Mouse (Mus musculus) liver, embryonic 16.5 days (tissue): ENCODE measurements at regions not wholly inside any gene's neighbourhood (a gene's known extent, or its start where the extent isn't known, plus 50 kb on each side); places are given as distances from the start of the nearest gene placed in this dataset.

Experiments used
- ATAC-seq: fragments of 200-750 bp; cut with Nextera tagmentation; 2 replicates; pipeline ENCODE4 v1.8.0; 2017; ENCODE audit warnings: low read depth, mild to moderate bottlenecking, moderate number of reproducible peaks, moderate library complexity
- H3K27ac ChIP-seq: fragments of 300-500 bp; sonication (generic); 2 replicates; pipeline ENCODE4 v1.5.1; 2014; ENCODE audit warnings: mild to moderate bottlenecking, low read length
- H3K27me3 ChIP-seq: fragments of 300-500 bp; sonication (generic); 2 replicates; pipeline ENCODE4 v1.6.1; 2014; ENCODE audit warnings: low read depth, low read length, mixed read lengths; ENCODE audit not compliant: control insufficient read depth, insufficient read depth
- H3K36me3 ChIP-seq: fragments of 300-500 bp; sonication (generic); 2 replicates; pipeline ENCODE4 v1.6.1; 2014; ENCODE audit warnings: mild to moderate bottlenecking; ENCODE audit not compliant: control insufficient read depth, insufficient read depth
- H3K4me1 ChIP-seq: fragments of 300-500 bp; sonication (generic); 2 replicates; pipeline ENCODE4 v1.6.1; 2014; ENCODE audit warnings: low read depth, low read length, mixed read lengths; ENCODE audit not compliant: control insufficient read depth
- H3K4me2 ChIP-seq: fragments of 300-500 bp; sonication (generic); 2 replicates; pipeline ENCODE4 v1.6.1; 2014; ENCODE audit warnings: low read depth, low read length, mixed read lengths
- H3K4me3 ChIP-seq: fragments of 300-500 bp; sonication (generic); 2 replicates; pipeline ENCODE4 v1.5.1; 2014; ENCODE audit warnings: low read depth, mild to moderate bottlenecking, low read length
- H3K9ac ChIP-seq: fragments of 300-500 bp; sonication (generic); 2 replicates; pipeline ENCODE4 v1.6.1; 2014; ENCODE audit warnings: low read depth, low read length
- H3K9me3 ChIP-seq: fragments of 300-500 bp; sonication (generic); replicated peaks from 2 replicates; pipeline ENCODE4 v1.6.1; 2016; ENCODE audit warnings: low read length; ENCODE audit not compliant: control insufficient read depth
- WGBS: fragments of 180-500 bp; shearing (Covaris S2); extraction: QIAGEN DNeasy Blood & Tissue Kit; methylation state at CpG from one replicate; pipeline ENCODE4 v1.1.7; 2014; ENCODE audit not compliant: insufficient replicate concordance; 5-methylcytosine and 5-hydroxymethylcytosine counted together

- H3K4me3 ChIP-seq = no peak overlapping the region
- H3K9me3 ChIP-seq = no peaks in the 10 kb centered on the region
- no peak overlapping the region for H3K27ac ChIP-seq
- H3K9ac ChIP-seq = no peak overlapping the region
- no peaks in the 10 kb centered on the region for H3K27me3 ChIP-seq
- 67% methylated on average over 11 of the region's 11 CpGs for WGBS
- no peak overlapping the region for H3K4me2 ChIP-seq
- H3K4me1 ChIP-seq = no peaks in the 10 kb centered on the region
- no peak for ATAC-seq
- no peaks in the 10 kb centered on the region for H3K36me3 ChIP-seq
Observed at GRCm38 (mm10) chr1:75839551-75840223, 293.6 kb downstream of the Slc4a3 start.

- WGBS = 78% methylated on average over 4 of the region's 4 CpGs
- H3K36me3 ChIP-seq = no peaks in the 10 kb centered on the region
- ATAC-seq = no peak
- no peak overlapping the region for H3K9ac ChIP-seq
- H3K4me1 ChIP-seq = no peaks in the 10 kb centered on the region
- no peak overlapping the region for H3K4me3 ChIP-seq
- no peaks in the 10 kb centered on the region for H3K27me3 ChIP-seq
- no peak overlapping the region for H3K27ac ChIP-seq
- H3K4me2 ChIP-seq = no peak overlapping the region
- H3K9me3 ChIP-seq = no peaks in the 10 kb centered on the region
Observed at GRCm38 (mm10) chr1:75842396-75842795, 296.3 kb downstream of the Slc4a3 start.

- H3K4me3 ChIP-seq = no peak overlapping the region
- no peak overlapping the region for H3K4me2 ChIP-seq
- H3K36me3 ChIP-seq = no peaks in the 10 kb centered on the region
- H3K27ac ChIP-seq = no peak overlapping the region
- H3K4me1 ChIP-seq = no peaks in the 10 kb centered on the region
- H3K9ac ChIP-seq = no peak overlapping the region
- no peak for ATAC-seq
- no peaks in the 10 kb centered on the region for H3K27me3 ChIP-seq
- no peaks in the 10 kb centered on the region for H3K9me3 ChIP-seq
- WGBS = 76% methylated on average over 6 of the region's 6 CpGs
Observed at GRCm38 (mm10) chr1:75843326-75843725, 297.3 kb downstream of the Slc4a3 start.

DNA sequence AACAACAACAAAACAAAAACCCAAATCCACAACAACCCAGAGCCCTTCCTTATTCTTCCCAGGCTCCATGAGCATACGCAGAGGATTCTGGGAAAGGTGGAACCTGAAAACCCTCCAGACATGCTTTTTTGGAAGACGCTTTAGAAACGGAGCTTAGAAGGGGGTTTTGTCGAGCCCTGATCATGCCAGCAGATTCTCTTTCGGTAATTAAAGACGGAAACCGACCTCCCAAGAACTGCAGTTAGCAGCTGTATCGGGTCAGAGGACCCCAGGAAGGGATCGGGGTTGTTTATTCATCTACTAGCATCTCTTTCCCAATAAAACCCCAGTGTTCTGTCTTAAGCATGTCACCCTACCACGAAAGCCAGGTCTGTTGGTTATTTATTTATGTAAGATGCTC, 298.1 kb downstream of the Slc4a3 start:
- no peak overlapping the region for H3K9ac ChIP-seq
- no peak overlapping the region for H3K4me2 ChIP-seq
- H3K36me3 ChIP-seq = no peaks in the 10 kb centered on the region
- no peaks in the 10 kb centered on the region for H3K9me3 ChIP-seq
- no peak overlapping the region for H3K4me3 ChIP-seq
- WGBS = 62% methylated on average over 10 of the region's 10 CpGs
- H3K27me3 ChIP-seq = no peaks in the 10 kb centered on the region
- no peaks in the 10 kb centered on the region for H3K4me1 ChIP-seq
- no peak for ATAC-seq
- H3K27ac ChIP-seq = no peak overlapping the region

DNA sequence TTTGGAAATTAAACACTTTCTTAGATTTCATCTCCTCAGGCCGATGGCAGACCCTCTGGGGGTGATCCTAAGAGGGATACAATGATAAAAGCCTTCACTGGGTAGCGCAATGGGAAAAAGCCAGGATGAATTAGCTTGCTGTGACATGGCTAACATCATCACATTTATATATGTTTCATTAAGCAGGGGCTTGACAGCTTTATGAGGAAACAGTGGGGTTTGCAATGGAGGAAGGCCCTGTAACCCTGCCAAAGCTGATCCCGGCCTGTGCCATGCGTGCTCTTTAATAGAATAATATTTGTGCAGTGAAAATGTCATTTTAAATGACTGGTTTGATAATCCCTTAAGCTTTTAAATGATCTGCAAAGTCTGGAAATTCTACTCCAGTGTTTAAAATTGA, 298.5 kb downstream of the Slc4a3 start:
- no peaks in the 10 kb centered on the region for H3K36me3 ChIP-seq
- no peak overlapping the region for H3K9ac ChIP-seq
- H3K9me3 ChIP-seq = no peaks in the 10 kb centered on the region
- no peak overlapping the region for H3K27ac ChIP-seq
- no peak for ATAC-seq
- WGBS = 68% methylated on average over 4 of the region's 4 CpGs
- no peak overlapping the region for H3K4me2 ChIP-seq
- H3K4me1 ChIP-seq = no peaks in the 10 kb centered on the region
- no peak overlapping the region for H3K4me3 ChIP-seq
- no peaks in the 10 kb centered on the region for H3K27me3 ChIP-seq

- Histone ChIP-seq H3K4me1 (no peaks in the 10 kb centered on the region), H3K4me3 (no peak overlapping the region), H3K9ac (no peak overlapping the region), H3K9me3 (no peaks in the 10 kb centered on the region), H3K27me3 (no peaks in the 10 kb centered on the region), H3K4me2 (no peak overlapping the region), H3K27ac (no peak overlapping the region), H3K36me3 (no peaks in the 10 kb centered on the region)
- WGBS = 40% methylated on average over 7 of the region's 7 CpGs
- no peak for ATAC-seq
Observed at GRCm38 (mm10) chr1:75844981-75845380, 298.9 kb downstream of the Slc4a3 start.

DNA sequence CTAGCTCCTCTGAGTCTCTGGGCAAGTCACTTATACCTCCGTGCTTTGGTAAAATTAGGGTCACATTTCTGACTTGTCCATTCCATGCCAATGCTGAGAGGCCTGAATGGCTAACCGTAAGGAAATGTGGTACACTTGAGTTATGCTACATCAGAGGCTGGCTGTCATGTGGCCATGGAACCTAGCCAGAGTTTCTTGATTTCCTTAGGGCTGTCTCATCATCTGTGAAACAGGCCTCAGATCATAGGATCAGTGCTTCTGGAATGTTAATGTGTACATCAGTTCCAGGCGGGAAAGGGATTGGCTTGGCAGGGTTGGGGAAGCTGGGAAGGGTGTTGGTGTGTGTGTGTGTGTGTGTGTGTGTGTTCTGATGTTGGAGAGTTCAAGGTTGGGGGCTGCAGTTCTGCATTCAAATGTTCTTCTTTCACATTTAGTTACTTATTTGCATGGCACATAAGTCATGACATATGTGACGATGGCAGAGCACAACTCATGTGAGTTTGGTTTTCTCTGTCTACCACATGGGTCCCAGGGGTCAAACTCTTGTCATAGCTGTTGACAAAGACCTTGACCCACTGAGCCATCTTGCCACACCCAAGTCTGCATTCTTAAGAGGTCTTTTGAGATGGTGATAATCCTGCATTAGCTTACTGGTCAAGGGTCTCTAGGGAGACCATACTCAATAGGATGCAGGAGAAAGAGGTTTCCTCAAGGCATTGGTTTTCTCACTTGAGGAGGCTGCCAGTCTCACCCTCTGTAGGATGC, 299.9 kb downstream of the Slc4a3 start:
- H3K36me3 ChIP-seq = no peaks in the 10 kb centered on the region
- ATAC-seq = no peak
- no peak overlapping the region for H3K27ac ChIP-seq
- H3K9ac ChIP-seq = no peak overlapping the region
- 62% methylated on average over 4 of the region's 4 CpGs for WGBS
- H3K4me1 ChIP-seq = no peaks in the 10 kb centered on the region
- H3K4me2 ChIP-seq = no peak overlapping the region
- no peaks in the 10 kb centered on the region for H3K9me3 ChIP-seq
- no peaks in the 10 kb centered on the region for H3K27me3 ChIP-seq
- H3K4me3 ChIP-seq = no peak overlapping the region

DNA sequence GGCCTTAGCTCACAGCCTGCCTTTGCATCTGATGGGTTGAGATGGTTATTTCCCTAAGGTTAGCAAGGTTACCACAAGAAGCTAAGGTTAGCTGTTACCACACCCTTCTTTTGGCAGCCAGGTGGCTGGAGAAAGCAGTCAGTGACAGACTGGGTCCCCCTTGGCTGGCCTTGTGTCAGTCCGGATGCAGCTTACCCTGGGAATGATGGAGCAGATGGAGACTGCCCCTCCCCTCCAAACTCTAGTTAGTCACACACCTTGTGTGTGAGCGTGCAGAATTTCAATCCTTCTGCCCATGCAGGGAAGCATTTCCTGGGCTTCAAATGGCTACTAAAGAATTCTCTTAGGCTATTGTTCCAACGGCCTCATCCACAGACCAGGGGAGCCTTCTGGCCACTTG, 301.6 kb downstream of the Slc4a3 start:
- Histone ChIP-seq H3K4me3 (no peak overlapping the region), H3K4me2 (no peak overlapping the region), H3K27me3 (no peaks in the 10 kb centered on the region), H3K36me3 (no peaks in the 10 kb centered on the region), H3K9me3 (no peaks in the 10 kb centered on the region), H3K9ac (no peak overlapping the region), H3K27ac (no peak overlapping the region), H3K4me1 (no peaks in the 10 kb centered on the region)
- no peak for ATAC-seq
- 58% methylated on average over 3 of the region's 3 CpGs for WGBS

GRCm38 (mm10) chr1:75848436-75848835, 302.4 kb downstream of the Slc4a3 start:
- Histone ChIP-seq H3K4me3 (no peak overlapping the region), H3K9me3 (no peaks in the 10 kb centered on the region), H3K4me2 (no peak overlapping the region), H3K27me3 (no peaks in the 10 kb centered on the region), H3K36me3 (no peaks in the 10 kb centered on the region), H3K9ac (no peak overlapping the region), H3K4me1 (no peaks in the 10 kb centered on the region), H3K27ac (no peak overlapping the region)
- ATAC-seq = no peak
- 67% methylated on average over 4 of the region's 4 CpGs for WGBS
